Mouse (Mus musculus) MEL (cell line): ENCODE measurements around the gene Calml3. TPM values are rescaled to one million over a fixed set of nuclear protein-coding genes. Genes with fewer than 3 reads are reported as not detected.
A peak's percentile ranks its signal among the peaks of the same experiment; 100 is the strongest.

ENCODE experiments used
- DNase-seq: peaks from one replicate; pipeline ENCODE4 v3.0.0; 2011; ENCODE audit warnings: low read depth, low spot score
- H3K27ac ChIP-seq: 2 replicates; pipeline ENCODE4 v1.5.1; 2012; ENCODE audit warnings: low read depth, mild to moderate bottlenecking, control low read depth, low read length, moderate library complexity; ENCODE audit not compliant: control insufficient read depth
- H3K27me3 ChIP-seq, 2 experiments: fragments of 150-350 bp in 1 of 2; sonication (generic) in 1 of 2; 2 replicates each; pipeline ENCODE4 v1.6.1; 2012; ENCODE audit warnings: low read length in 2 of 2, mild to moderate bottlenecking in 2 of 2, improper control_type of control experiment in 1 of 2, moderate library complexity in 1 of 2; ENCODE audit not compliant: insufficient read depth in 2 of 2, control insufficient read depth in 1 of 2
- H3K36me3 ChIP-seq, 2 experiments: 2 replicates each; pipeline ENCODE4 v1.6.1; 2012 to 2014; ENCODE audit warnings: low read length in 2 of 2, improper control_type of control experiment in 1 of 2, inconsistent platforms in 1 of 2, mild to moderate bottlenecking in 1 of 2; ENCODE audit not compliant: insufficient read depth in 2 of 2, control insufficient read depth in 1 of 2
- H3K4me1 ChIP-seq, 2 experiments: fragments of 150-350 bp in 1 of 2; sonication (generic) in 1 of 2; 2 replicates each; pipeline ENCODE4 v1.6.1; 2012; ENCODE audit warnings: low read length in 2 of 2, improper control_type of control experiment in 1 of 2, mild to moderate bottlenecking in 1 of 2; ENCODE audit not compliant: insufficient read depth in 2 of 2, control insufficient read depth in 1 of 2
- H3K4me3 ChIP-seq, 2 experiments: fragments of 150-350 bp in 1 of 2; sonication (generic) in 1 of 2; 2 replicates each; pipeline ENCODE4 v1.5.1; 2012; ENCODE audit warnings: low read depth in 2 of 2, low read length in 2 of 2, mild to moderate bottlenecking in 2 of 2, moderate library complexity in 2 of 2, control low read depth in 1 of 2, improper control_type of control experiment in 1 of 2; ENCODE audit not compliant: control insufficient read depth in 1 of 2, insufficient read depth in 1 of 2
- H3K79me2 ChIP-seq: 2 replicates; pipeline ENCODE4 v1.6.1; 2012; ENCODE audit warnings: mild to moderate bottlenecking, low read length, moderate library complexity; ENCODE audit not compliant: control insufficient read depth, poor library complexity, insufficient read depth
- H3K9ac ChIP-seq: 2 replicates; pipeline ENCODE4 v1.6.1; 2012; ENCODE audit warnings: low read depth, mild to moderate bottlenecking, control low read depth, low read length, moderate library complexity; ENCODE audit not compliant: control insufficient read depth, poor library complexity, severe bottlenecking
- H3K9me3 ChIP-seq: fragments of 150-350 bp; sonication (generic); replicated peaks from 2 replicates; pipeline ENCODE4 v1.6.1; 2012; ENCODE audit warnings: mild to moderate bottlenecking, low read length, improper control_type of control experiment, moderate library complexity; ENCODE audit not compliant: insufficient read depth
- BHLHE40 ChIP-seq: IDR thresholded peaks from 2 replicates; pipeline ENCODE4 v1.6.1; 2012; ENCODE audit warnings: low read depth, mild to moderate bottlenecking, inconsistent platforms, low read length, improper control_type of control experiment, borderline replicate concordance
- CHD1 ChIP-seq: IDR thresholded peaks from 2 replicates; pipeline ENCODE4 v1.6.1; 2012; ENCODE audit warnings: low read depth, mild to moderate bottlenecking, inconsistent platforms, low read length, improper control_type of control experiment
- CHD2 ChIP-seq: IDR thresholded peaks from 2 replicates; pipeline ENCODE4 v1.6.1; 2011; ENCODE audit warnings: low read length, improper control_type of control experiment
- EP300 ChIP-seq, 2 experiments: IDR thresholded peaks; 2 replicates each; pipeline ENCODE4 v1.6.1; 2011; ENCODE audit warnings: improper control_type of control experiment in 2 of 2, low read length in 2 of 2, low read depth in 1 of 2, mild to moderate bottlenecking in 1 of 2
- GATA1 ChIP-seq: IDR thresholded peaks from 2 replicates; pipeline ENCODE4 v1.6.1; 2011; ENCODE audit warnings: low read depth, low read length, improper control_type of control experiment
- HCFC1 ChIP-seq: IDR thresholded peaks from 2 replicates; pipeline ENCODE4 v1.6.1; 2012; ENCODE audit warnings: low read depth, mild to moderate bottlenecking, inconsistent platforms, low read length, improper control_type of control experiment, moderate library complexity
- JUND ChIP-seq: IDR thresholded peaks from 2 replicates; pipeline ENCODE4 v1.6.1; 2011; ENCODE audit warnings: low read depth, mild to moderate bottlenecking, improper control_type of control experiment, low read length
- KAT2A ChIP-seq: conservative IDR thresholded peaks from 2 replicates; pipeline ENCODE4 v1.6.1; 2012; ENCODE audit warnings: low read depth, low read length, improper control_type of control experiment, inconsistent platforms
- MAX ChIP-seq: IDR thresholded peaks from 2 replicates; pipeline ENCODE4 v1.6.1; 2011; ENCODE audit warnings: low read length, improper control_type of control experiment
- MAZ ChIP-seq: IDR thresholded peaks from 2 replicates; pipeline ENCODE4 v1.6.1; 2012; ENCODE audit warnings: low read depth, mild to moderate bottlenecking, inconsistent platforms, low read length, improper control_type of control experiment
- MEF2A ChIP-seq: IDR thresholded peaks from 2 replicates; pipeline ENCODE4 v1.6.1; 2014; ENCODE audit warnings: low read depth, mild to moderate bottlenecking, inconsistent platforms, low read length, improper control_type of control experiment; ENCODE audit not compliant: poor library complexity, insufficient replicate concordance, severe bottlenecking; ENCODE audit errors: extremely low read depth
- MXI1 ChIP-seq: IDR thresholded peaks from 2 replicates; pipeline ENCODE4 v1.6.1; 2011; ENCODE audit warnings: mild to moderate bottlenecking, low read depth, low read length, improper control_type of control experiment
- MYB ChIP-seq: IDR thresholded peaks from 2 replicates; pipeline ENCODE4 v1.6.1; 2011; ENCODE audit warnings: mild to moderate bottlenecking, low read depth, low read length, improper control_type of control experiment
- MYC ChIP-seq: IDR thresholded peaks from 2 replicates; pipeline ENCODE4 v1.6.1; 2011; ENCODE audit warnings: low read depth, mild to moderate bottlenecking, low read length, improper control_type of control experiment, moderate library complexity
- NRF1 ChIP-seq: IDR thresholded peaks from 2 replicates; pipeline ENCODE4 v1.6.1; 2014; ENCODE audit warnings: low read depth, mild to moderate bottlenecking, inconsistent platforms, low read length, improper control_type of control experiment, moderate library complexity; ENCODE audit not compliant: poor library complexity, insufficient read depth, severe bottlenecking
- POLR2A ChIP-seq, 2 experiments: IDR thresholded peaks; 2 replicates each; pipeline ENCODE4 v1.6.1; 2011 to 2012; ENCODE audit warnings: low read length in 2 of 2, mild to moderate bottlenecking in 2 of 2, control low read depth in 1 of 2, improper control_type of control experiment in 1 of 2, low read depth in 1 of 2, moderate library complexity in 1 of 2; ENCODE audit not compliant: control insufficient read depth in 1 of 2, insufficient read depth in 1 of 2, poor library complexity in 1 of 2
- POLR2AphosphoS2 ChIP-seq: IDR thresholded peaks from 2 replicates; pipeline ENCODE4 v1.6.1; 2011; ENCODE audit warnings: low read length, improper control_type of control experiment
- SIN3A ChIP-seq: IDR thresholded peaks from 2 replicates; pipeline ENCODE4 v1.6.1; 2012; ENCODE audit warnings: low read length, improper control_type of control experiment, inconsistent platforms
- SMC3 ChIP-seq: IDR thresholded peaks from 2 replicates; pipeline ENCODE4 v1.6.1; 2011; ENCODE audit warnings: low read depth, low read length, improper control_type of control experiment
- TCF12 ChIP-seq: IDR thresholded peaks from 2 replicates; pipeline ENCODE4 v1.6.1; 2014; ENCODE audit warnings: low read depth, mild to moderate bottlenecking, inconsistent platforms, low read length, improper control_type of control experiment, moderate library complexity
- USF1 ChIP-seq: IDR thresholded peaks from 2 replicates; pipeline ENCODE4 v1.6.1; 2014; ENCODE audit warnings: low read depth, mild to moderate bottlenecking, inconsistent platforms, low read length, improper control_type of control experiment, moderate library complexity
- USF2 ChIP-seq, 2 experiments: IDR thresholded peaks; 2 replicates each; pipeline ENCODE4 v1.6.1; 2011 to 2012; ENCODE audit warnings: improper control_type of control experiment in 2 of 2, low read length in 2 of 2, borderline replicate concordance in 1 of 2, inconsistent platforms in 1 of 2, low read depth in 1 of 2, mild to moderate bottlenecking in 1 of 2; ENCODE audit not compliant: insufficient read depth in 1 of 2
- ZC3H11A ChIP-seq: IDR thresholded peaks from 2 replicates; pipeline ENCODE4 v1.6.1; 2012; ENCODE audit warnings: low read depth, mild to moderate bottlenecking, inconsistent platforms, low read length, improper control_type of control experiment
- ZKSCAN1 ChIP-seq: IDR thresholded peaks from 2 replicates; pipeline ENCODE4 v1.6.1; 2012; ENCODE audit warnings: low read depth, mild to moderate bottlenecking, inconsistent platforms, low read length, improper control_type of control experiment, moderate library complexity
- ZMIZ1 ChIP-seq: IDR thresholded peaks from 2 replicates; pipeline ENCODE4 v1.6.1; 2012; ENCODE audit warnings: low read depth, mild to moderate bottlenecking, inconsistent platforms, low read length, improper control_type of control experiment, moderate library complexity
- polyA plus RNA-seq, 2 experiments: library from polyadenylated mRNA; stranded (reverse) in 1 of 2; unstranded in 1 of 2; fragments of >175 nt in 1 of 2; fragments of >200 nt in 1 of 2; gene quantifications; 2 replicates each; pipeline versions ENCODE4 v1.2.1 to v1.2.4; 2012; ENCODE audit warnings: low replicate concordance in 2 of 2, low read depth in 1 of 2; ENCODE audit not compliant: insufficient read length in 2 of 2, insufficient read depth in 1 of 2, missing spikeins in 1 of 2
- total RNA-seq: library from RNA; depleted of rRNA; stranded (reverse); fragments of 300-350 nt; gene quantifications from 2 replicates; pipeline ENCODE4 v1.2.3, GENCODE M21; 2012

Gene Calml3
- total and polyA plus RNA-seq, 3 experiments = not detected

- H3K4me1 ChIP-seq = peaks cover 0 to 12% of the 10 kb centered on the region in 2 experiments; a peak in 3 of 4 replicates
These were observed 26.8 kb downstream of the Calml3 start for GRCm38 (mm10) chr13:3777216-3777912.

GRCm38 (mm10) chr13:3776446-3776845 lies 27.7 kb downstream of the Calml3 start:
- no peaks in the 10 kb centered on the region for H3K27me3 ChIP-seq
- H3K9me3 ChIP-seq = no peaks in the 10 kb centered on the region
- no peak overlapping the region for H3K27ac ChIP-seq
- H3K4me1 ChIP-seq = peaks cover 0 to 12% of the 10 kb centered on the region in 2 experiments; a peak in 3 of 4 replicates
- DNase-seq = peak; percentile 58
- TF ChIP-seq GATA1 = no peak
- TF ChIP-seq SIN3A = no peak
- TF ChIP-seq MAZ = no peak
- no peak for TF ChIP-seq ZC3H11A
- TF ChIP-seq ZMIZ1 = no peak
- no peak for TF ChIP-seq CHD2
- TF ChIP-seq SMC3 = no peak
- no peak for TF ChIP-seq TCF12
- TF ChIP-seq MXI1 = no peak
- TF ChIP-seq USF1 = no peak
- no peaks in the 10 kb centered on the region for H3K79me2 ChIP-seq
- H3K36me3 ChIP-seq = peaks cover 0 to 2% of the 10 kb centered on the region in 2 experiments; a peak in 1 of 4 replicates
- H3K9ac ChIP-seq = no peak overlapping the region
- H3K4me3 ChIP-seq = no peak overlapping the region

More at GRCm38 (mm10) chr13:3777216-3777912, 26.8 kb downstream of the Calml3 start:
- H3K9me3 ChIP-seq = no peaks in the 10 kb centered on the region
- H3K79me2 ChIP-seq = no peaks in the 10 kb centered on the region
- H3K9ac ChIP-seq = no peak overlapping the region
- DNase-seq = peak; percentile 28
- no peak overlapping the region for H3K4me3 ChIP-seq
- TF ChIP-seq MAX (no peak), EP300 (IDR thresholded peaks at IDR 0.05; ENCODE audit: low read depth in 1 of 2, low read length in 2 of 2) (peak; percentile 6 to 21; a peak in 1 of 4 replicates), MYC (no peak), POLR2A (IDR thresholded peaks at IDR 0.05; ENCODE audit: control insufficient read depth in 1 of 2, insufficient read depth in 1 of 2, low read depth in 1 of 2, low read length in 2 of 2, poor library complexity in 1 of 2) (peak in 1 of 2 experiments; percentile 20; a peak in 1 of 4 replicates), CHD1 (no peak)
- no peak overlapping the region for H3K27ac ChIP-seq
- no peaks in the 10 kb centered on the region for H3K27me3 ChIP-seq
- peaks cover 0 to 2% of the 10 kb centered on the region in 2 experiments; a peak in 1 of 4 replicates for H3K36me3 ChIP-seq

GRCm38 (mm10) chr13:3774991-3775390 lies 29.1 kb downstream of the Calml3 start:
- Histone ChIP-seq H3K27ac (no peak overlapping the region), H3K27me3 (no peaks in the 10 kb centered on the region), H3K9me3 (no peaks in the 10 kb centered on the region), H3K4me1 (peaks cover 0 to 12% of the 10 kb centered on the region in 2 experiments; a peak in 3 of 4 replicates), H3K79me2 (no peaks in the 10 kb centered on the region), H3K36me3 (peaks cover 0 to 2% of the 10 kb centered on the region in 2 experiments; a peak in 1 of 4 replicates), H3K4me3 (no peak overlapping the region), H3K9ac (no peak overlapping the region)
- TF ChIP-seq NRF1 (no peak), ZKSCAN1 (no peak), MYB (no peak), HCFC1 (no peak), KAT2A (no peak), MEF2A (no peak), USF2 (IDR thresholded peaks at IDR 0.05; ENCODE audit: borderline replicate concordance in 1 of 2, insufficient read depth in 1 of 2, low read depth in 1 of 2, low read length in 2 of 2) (no peak), BHLHE40 (no peak), POLR2AphosphoS2 (no peak), JUND (no peak), EP300 (IDR thresholded peaks at IDR 0.05; ENCODE audit: low read depth in 1 of 2, low read length in 2 of 2) (no peak)
- no peak for DNase-seq
